Mouse (Mus musculus): ENCODE measurements around the gene Yipf4. TPM values are rescaled to one million over a fixed set of nuclear protein-coding genes. Genes with fewer than 3 reads are reported as not detected.
A peak's percentile ranks its signal among the peaks of the same experiment; 100 is the strongest.

Gene Yipf4
- 82.5 and 128 TPM in 2 replicates for polyA plus RNA-seq (2011; ENCODE audit: insufficient read depth, insufficient read length, low read depth, missing spikeins)

GRCm38 (mm10) chr17:74489024-74489900, at the start of gene Yipf4:
Gene Yipf4, plus strand, starts transcription at chr17:74489493.
- TF ChIP-seq POLR2A (IDR thresholded peaks at IDR 0.05; ENCODE audit: insufficient read depth, low read length) (no peak), CTCF (IDR thresholded peaks at IDR 0.05; ENCODE audit: low read depth, low read length) (no peak), EP300 (IDR thresholded peaks at IDR 0.05; ENCODE audit: insufficient read depth, low read depth, low read length) (no peak)
- Histone ChIP-seq H3K4me3 (ENCODE audit: low read depth, low read length) (peak within 1 kb of the TSS; percentile 66), H3K4me1 (ENCODE audit: control insufficient read depth, insufficient read depth, low read length) (no peaks in the 10 kb centered on the region), H3K27ac (ENCODE audit: insufficient read depth, low read length) (no peak within 1 kb of the TSS), H3K36me3 (ENCODE audit: control insufficient read depth, insufficient read depth, low read length, poor library complexity, severe bottlenecking) (peaks cover 13% of the 10 kb centered on the region), H3K9me3 (replicated peaks; ENCODE audit: control insufficient read depth, insufficient read depth, low read length, poor library complexity, severe bottlenecking) (no peaks in the 10 kb centered on the region), H3K27me3 (ENCODE audit: control insufficient read depth, insufficient read depth, low read length, poor library complexity, severe bottlenecking) (no peaks in the 10 kb centered on the region), H3K9ac (ENCODE audit: low read depth, poor library complexity, severe bottlenecking) (peak within 1 kb of the TSS; percentile 82)

GRCm38 (mm10) chr17:74440486-74440885, 48.8 kb upstream of the Yipf4 start:
- H3K9ac ChIP-seq (ENCODE audit: low read depth, poor library complexity, severe bottlenecking) = no peak overlapping the region
- no peaks in the 10 kb centered on the region for H3K36me3 ChIP-seq (ENCODE audit: control insufficient read depth, insufficient read depth, low read length, poor library complexity, severe bottlenecking)
- TF ChIP-seq CTCF (IDR thresholded peaks at IDR 0.05; ENCODE audit: low read depth, low read length) = no peak
- no peak for TF ChIP-seq EP300 (IDR thresholded peaks at IDR 0.05; ENCODE audit: insufficient read depth, low read depth, low read length)
- no peak for TF ChIP-seq POLR2A (IDR thresholded peaks at IDR 0.05; ENCODE audit: insufficient read depth, low read length)
- H3K4me1 ChIP-seq (ENCODE audit: control insufficient read depth, insufficient read depth, low read length) = no peaks in the 10 kb centered on the region
- H3K4me3 ChIP-seq (ENCODE audit: low read depth, low read length) = no peak overlapping the region
- H3K27me3 ChIP-seq (ENCODE audit: control insufficient read depth, insufficient read depth, low read length, poor library complexity, severe bottlenecking) = no peaks in the 10 kb centered on the region
- no peaks in the 10 kb centered on the region for H3K9me3 ChIP-seq (replicated peaks; ENCODE audit: control insufficient read depth, insufficient read depth, low read length, poor library complexity, severe bottlenecking)
- no peak overlapping the region for H3K27ac ChIP-seq (ENCODE audit: insufficient read depth, low read length)

GRCm38 (mm10) chr17:74449776-74450175, 39.5 kb upstream of the Yipf4 start:
- Histone ChIP-seq H3K27ac (ENCODE audit: insufficient read depth, low read length) (no peak overlapping the region), H3K9me3 (replicated peaks; ENCODE audit: control insufficient read depth, insufficient read depth, low read length, poor library complexity, severe bottlenecking) (peaks cover 4% of the 10 kb centered on the region; the same call in 1 of the 2 replicates), H3K36me3 (ENCODE audit: control insufficient read depth, insufficient read depth, low read length, poor library complexity, severe bottlenecking) (no peaks in the 10 kb centered on the region), H3K4me1 (ENCODE audit: control insufficient read depth, insufficient read depth, low read length) (no peaks in the 10 kb centered on the region), H3K4me3 (ENCODE audit: low read depth, low read length) (no peak overlapping the region), H3K27me3 (ENCODE audit: control insufficient read depth, insufficient read depth, low read length, poor library complexity, severe bottlenecking) (no peaks in the 10 kb centered on the region), H3K9ac (ENCODE audit: low read depth, poor library complexity, severe bottlenecking) (no peak overlapping the region)
- TF ChIP-seq POLR2A (IDR thresholded peaks at IDR 0.05; ENCODE audit: insufficient read depth, low read length) (no peak), EP300 (IDR thresholded peaks at IDR 0.05; ENCODE audit: insufficient read depth, low read depth, low read length) (no peak)

- peaks cover 4% of the 10 kb centered on the region; the same call in 1 of the 2 replicates for H3K9me3 ChIP-seq (replicated peaks; ENCODE audit: control insufficient read depth, insufficient read depth, low read length, poor library complexity, severe bottlenecking)
- no peak for TF ChIP-seq POLR2A (IDR thresholded peaks at IDR 0.05; ENCODE audit: insufficient read depth, low read length)
- TF ChIP-seq EP300 (IDR thresholded peaks at IDR 0.05; ENCODE audit: insufficient read depth, low read depth, low read length) = no peak
- TF ChIP-seq CTCF (IDR thresholded peaks at IDR 0.05; ENCODE audit: low read depth, low read length) = no peak
Observed at GRCm38 (mm10) chr17:74453928-74454327, 35.4 kb upstream of the Yipf4 start.

GRCm38 (mm10) chr17:74454660-74455059, 34.6 kb upstream of the Yipf4 start:
- TF ChIP-seq POLR2A (IDR thresholded peaks at IDR 0.05; ENCODE audit: insufficient read depth, low read length) (no peak), CTCF (IDR thresholded peaks at IDR 0.05; ENCODE audit: low read depth, low read length) (no peak), EP300 (IDR thresholded peaks at IDR 0.05; ENCODE audit: insufficient read depth, low read depth, low read length) (no peak)
- Histone ChIP-seq H3K4me1 (ENCODE audit: control insufficient read depth, insufficient read depth, low read length) (peaks cover 3% of the 10 kb centered on the region), H3K4me3 (ENCODE audit: low read depth, low read length) (no peak overlapping the region)

More at GRCm38 (mm10) chr17:74453928-74454327, 35.4 kb upstream of the Yipf4 start:
- Histone ChIP-seq H3K36me3 (ENCODE audit: control insufficient read depth, insufficient read depth, low read length, poor library complexity, severe bottlenecking) (no peaks in the 10 kb centered on the region), H3K27me3 (ENCODE audit: control insufficient read depth, insufficient read depth, low read length, poor library complexity, severe bottlenecking) (no peaks in the 10 kb centered on the region), H3K4me3 (ENCODE audit: low read depth, low read length) (no peak overlapping the region), H3K9ac (ENCODE audit: low read depth, poor library complexity, severe bottlenecking) (no peak overlapping the region), H3K27ac (ENCODE audit: insufficient read depth, low read length) (no peak overlapping the region), H3K4me1 (ENCODE audit: control insufficient read depth, insufficient read depth, low read length) (peaks cover 3% of the 10 kb centered on the region)

GRCm38 (mm10) chr17:74455426-74455825, 33.9 kb upstream of the Yipf4 start:
- no peak overlapping the region for H3K9ac ChIP-seq (ENCODE audit: low read depth, poor library complexity, severe bottlenecking)
- TF ChIP-seq CTCF (IDR thresholded peaks at IDR 0.05; ENCODE audit: low read depth, low read length) (no peak), POLR2A (IDR thresholded peaks at IDR 0.05; ENCODE audit: insufficient read depth, low read length) (no peak), EP300 (IDR thresholded peaks at IDR 0.05; ENCODE audit: insufficient read depth, low read depth, low read length) (no peak)
- no peaks in the 10 kb centered on the region for H3K36me3 ChIP-seq (ENCODE audit: control insufficient read depth, insufficient read depth, low read length, poor library complexity, severe bottlenecking)
- peak overlapping the region; percentile 2; the same call in 1 of the 2 replicates for H3K4me3 ChIP-seq (ENCODE audit: low read depth, low read length)
- no peak overlapping the region for H3K27ac ChIP-seq (ENCODE audit: insufficient read depth, low read length)
- H3K4me1 ChIP-seq (ENCODE audit: control insufficient read depth, insufficient read depth, low read length) = peaks cover 3% of the 10 kb centered on the region
- H3K27me3 ChIP-seq (ENCODE audit: control insufficient read depth, insufficient read depth, low read length, poor library complexity, severe bottlenecking) = no peaks in the 10 kb centered on the region
- H3K9me3 ChIP-seq (replicated peaks; ENCODE audit: control insufficient read depth, insufficient read depth, low read length, poor library complexity, severe bottlenecking) = peaks cover 4% of the 10 kb centered on the region; the same call in 1 of the 2 replicates

More at GRCm38 (mm10) chr17:74454660-74455059, 34.6 kb upstream of the Yipf4 start:
- H3K9ac ChIP-seq (ENCODE audit: low read depth, poor library complexity, severe bottlenecking) = no peak overlapping the region
- no peaks in the 10 kb centered on the region for H3K27me3 ChIP-seq (ENCODE audit: control insufficient read depth, insufficient read depth, low read length, poor library complexity, severe bottlenecking)
- H3K9me3 ChIP-seq (replicated peaks; ENCODE audit: control insufficient read depth, insufficient read depth, low read length, poor library complexity, severe bottlenecking) = peaks cover 4% of the 10 kb centered on the region; the same call in 1 of the 2 replicates
- no peak overlapping the region for H3K27ac ChIP-seq (ENCODE audit: insufficient read depth, low read length)
- no peaks in the 10 kb centered on the region for H3K36me3 ChIP-seq (ENCODE audit: control insufficient read depth, insufficient read depth, low read length, poor library complexity, severe bottlenecking)
